Mouse (Mus musculus) layer of hippocampus, postnatal 36 days (tissue): ENCODE measurements at regions not wholly inside any gene's neighbourhood (a gene's known extent, or its start where the extent isn't known, plus 50 kb on each side); places are given as distances from the start of the nearest gene placed in this dataset.

Experiments
- DNase-seq, 2 experiments: peaks; one replicate each; pipeline ENCODE4 v3.0.0; 2022

DNA sequence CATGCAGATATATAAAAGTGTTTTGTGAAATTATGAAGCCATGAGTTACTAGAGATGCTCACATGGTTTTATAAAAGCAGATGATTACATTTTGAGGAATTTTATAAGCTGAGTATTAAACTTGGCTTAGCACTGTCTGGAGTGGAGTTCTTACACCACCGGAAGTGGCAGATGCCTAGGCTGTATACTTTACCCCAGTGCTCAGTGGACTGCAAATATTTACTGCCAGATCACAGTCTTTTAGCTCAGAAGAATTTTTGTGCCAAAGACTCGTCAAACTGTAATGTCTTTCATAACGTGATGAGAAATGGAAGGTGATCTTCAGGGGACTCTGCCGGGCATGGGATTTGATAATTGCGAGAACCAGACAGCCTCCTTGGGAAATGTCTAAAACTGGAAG lies 136.1 kb upstream of the 9330182O14Rik start:
- DNase-seq, result no peak

GRCm38 (mm10) chr15:40000022-40000421 lies 134.1 kb upstream of the 9330182O14Rik start:
- DNase-seq, result no peak

DNA sequence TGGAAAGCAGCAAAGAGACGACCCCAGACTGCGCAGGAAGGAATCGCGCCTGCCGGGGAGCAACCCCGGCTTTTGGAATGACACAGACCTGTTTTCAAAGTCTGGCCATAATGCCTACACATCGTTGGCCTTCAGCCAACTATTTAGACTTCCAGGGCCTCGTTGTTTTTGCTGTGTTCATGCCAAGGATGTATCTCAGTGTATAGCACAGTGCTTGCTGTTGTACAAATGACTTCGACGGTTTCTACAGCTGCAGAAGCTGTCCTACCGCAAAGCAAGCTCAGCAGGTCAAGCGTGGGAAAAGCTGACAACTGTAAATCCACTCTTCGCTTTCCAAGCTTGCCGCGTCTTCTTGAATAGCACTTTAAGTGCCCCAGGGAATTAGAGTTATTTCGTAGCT lies 129.1 kb upstream of the 9330182O14Rik start:
- no peak for DNase-seq

GRCm38 (mm10) chr15:40007844-40008243 lies 126.3 kb upstream of the 9330182O14Rik start:
- no peak for DNase-seq

GRCm38 (mm10) chr15:40013833-40014232 lies 120.3 kb upstream of the 9330182O14Rik start:
- no peak for DNase-seq

DNA sequence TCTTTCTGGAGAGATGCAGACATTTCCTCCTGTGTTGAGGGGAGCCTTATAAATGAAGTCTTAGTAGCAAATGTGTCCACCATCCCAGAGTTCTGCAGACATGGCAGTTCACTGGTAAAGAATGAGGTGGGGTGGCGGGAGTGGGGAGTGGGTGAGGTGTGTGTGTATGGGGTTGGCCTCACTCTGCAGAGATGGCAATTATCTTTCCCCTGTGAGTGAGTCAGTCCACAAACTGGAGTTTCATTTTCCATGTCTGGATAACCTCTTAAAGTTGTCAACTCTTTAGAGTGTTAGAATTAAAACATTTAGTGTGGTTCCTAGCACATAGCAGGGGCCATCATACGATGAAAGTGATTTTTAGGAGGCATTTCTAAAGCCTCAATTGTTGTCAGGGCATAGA lies 117.1 kb upstream of the 9330182O14Rik start:
- no peak for DNase-seq

DNA sequence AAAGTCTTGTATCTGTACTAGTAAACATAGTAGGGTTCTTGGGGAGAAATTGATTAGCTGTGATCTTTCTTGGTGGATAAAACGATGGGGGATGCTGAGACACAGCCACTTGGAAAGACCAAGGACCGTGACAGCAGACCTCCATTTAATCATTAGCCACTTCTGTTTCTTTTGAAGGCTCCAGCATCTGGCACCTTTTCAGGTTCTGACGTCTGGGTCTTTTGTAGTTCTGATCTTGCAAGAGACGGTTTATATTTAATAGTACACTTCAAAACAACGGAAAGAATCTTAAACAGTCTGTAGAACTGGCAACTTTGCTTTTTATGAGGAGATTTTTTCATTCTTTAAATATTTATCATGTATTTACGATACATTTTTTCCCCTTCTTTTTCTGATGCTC lies 116.6 kb upstream of the 9330182O14Rik start:
- DNase-seq, result no peak

- no peak for DNase-seq
These were observed 115.9 kb upstream of the 9330182O14Rik start for GRCm38 (mm10) chr15:40018047-40018791.

GRCm38 (mm10) chr15:40018792-40019151 lies 115.4 kb upstream of the 9330182O14Rik start:
- DNase-seq, result no peak

- DNase-seq, result no peak
These were observed 114.9 kb upstream of the 9330182O14Rik start for GRCm38 (mm10) chr15:40019226-40019625.

- DNase-seq, result no peak
These were observed 114.1 kb upstream of the 9330182O14Rik start for GRCm38 (mm10) chr15:40020097-40020496.

DNA sequence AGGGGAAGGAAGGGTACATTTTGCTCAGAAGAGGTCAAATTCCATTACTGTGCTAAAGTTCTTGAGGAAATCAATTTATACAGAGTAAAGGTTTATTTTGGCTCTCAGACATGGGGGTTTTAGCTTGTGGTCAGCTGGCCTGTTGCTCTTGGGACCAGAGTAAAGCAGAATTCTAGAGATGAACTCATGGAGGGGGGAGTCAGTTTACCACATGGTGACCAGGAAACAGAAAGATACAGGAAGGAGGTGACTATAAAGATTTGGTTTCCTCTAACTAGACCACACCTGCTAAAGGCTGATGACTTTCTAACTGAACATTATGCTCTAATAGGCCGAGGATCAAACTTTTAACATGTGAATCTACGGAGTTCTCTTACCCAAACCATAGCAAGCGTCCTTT lies 113.5 kb upstream of the 9330182O14Rik start:
- no peak for DNase-seq

DNA sequence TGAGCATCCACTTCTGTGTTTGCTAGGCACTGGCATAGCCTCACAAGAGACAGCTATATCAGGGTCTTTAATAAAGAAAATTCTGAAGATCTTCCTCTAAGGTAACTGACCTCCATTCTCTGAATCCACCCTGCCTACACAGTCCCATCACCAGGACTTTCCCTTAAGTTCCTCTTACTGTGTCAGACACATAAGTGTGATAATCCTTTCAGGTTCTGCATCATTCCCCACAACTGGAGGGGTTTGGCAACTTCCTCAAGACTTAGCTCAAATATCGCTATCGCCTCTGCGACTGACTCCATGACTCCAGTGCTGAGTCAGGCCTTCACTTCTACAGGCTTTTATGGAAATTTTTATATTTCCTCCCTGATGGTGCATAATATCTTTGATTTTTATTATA lies 111.0 kb upstream of the 9330182O14Rik start:
- DNase-seq, result no peak

DNA sequence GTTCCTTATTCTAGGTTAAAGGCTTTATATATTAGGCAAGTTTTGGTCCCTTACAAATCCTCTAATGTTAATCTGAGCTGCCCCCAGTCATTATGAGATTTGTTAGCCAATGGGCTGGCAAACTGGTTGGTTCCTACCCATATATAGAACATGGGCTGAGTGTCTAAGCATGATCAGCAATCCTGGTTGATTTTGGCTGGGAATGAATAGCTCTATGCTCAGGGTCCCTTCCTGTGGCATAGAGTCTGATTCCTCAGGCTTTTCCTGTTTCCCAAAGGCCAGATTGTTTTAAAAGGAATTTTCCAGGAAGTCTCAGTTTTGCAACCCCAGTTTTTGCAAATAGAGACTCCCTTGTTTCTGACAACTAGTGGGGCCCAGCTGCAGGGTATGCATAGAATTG lies 102.1 kb upstream of the 9330182O14Rik start:
- DNase-seq, result no peak

- DNase-seq, result no peak
These were observed 98.0 kb upstream of the 9330182O14Rik start for GRCm38 (mm10) chr15:40036181-40036580.

- DNase-seq, result no peak
These were observed 96.9 kb upstream of the 9330182O14Rik start for GRCm38 (mm10) chr15:40037266-40037665.

GRCm38 (mm10) chr15:40046219-40046618 lies 87.9 kb upstream of the 9330182O14Rik start:
- no peak for DNase-seq

DNA sequence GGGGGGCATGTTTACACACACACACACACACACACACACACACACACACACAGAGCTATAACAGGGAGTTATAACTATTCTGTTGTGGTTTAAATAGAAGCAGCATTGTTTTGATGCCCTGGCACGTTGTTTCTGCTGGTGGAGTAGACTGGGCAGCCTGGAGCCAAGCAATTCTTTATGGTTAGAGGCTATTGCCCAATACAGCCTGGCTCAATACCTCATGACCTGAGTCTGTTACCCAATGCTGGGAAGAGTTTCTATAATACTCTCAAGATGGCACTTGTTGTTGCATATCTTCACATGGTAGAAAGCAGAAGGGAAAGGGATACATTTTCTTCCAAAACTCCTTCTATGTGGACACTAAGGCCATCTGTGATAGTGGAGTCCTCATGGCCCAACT lies 87.1 kb upstream of the 9330182O14Rik start:
- no peak for DNase-seq

DNA sequence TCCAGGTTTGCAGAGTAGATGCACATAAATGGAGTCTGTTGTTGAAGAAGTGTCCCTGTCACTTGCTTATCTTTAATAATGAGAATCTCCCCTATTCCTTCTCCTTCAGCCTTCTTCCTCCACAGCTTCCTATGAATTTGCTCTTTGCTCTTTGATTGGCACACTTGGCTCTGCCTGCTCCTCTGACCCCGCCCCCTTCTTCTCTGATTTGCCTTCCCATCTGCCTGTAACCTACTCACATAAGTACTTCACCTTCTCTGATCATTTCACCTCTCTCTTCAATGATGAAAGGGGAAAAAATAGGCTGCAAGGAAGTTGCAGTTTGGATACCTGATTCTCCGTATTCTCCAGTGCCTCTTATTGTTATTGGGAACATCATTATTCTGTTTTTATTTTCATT lies 66.1 kb upstream of the 9330182O14Rik start:
- no peak for DNase-seq

- DNase-seq, result peak in 1 of 2 experiments; percentile 9
These were observed 58.8 kb upstream of the 9330182O14Rik start for GRCm38 (mm10) chr15:40075334-40075893.

DNA sequence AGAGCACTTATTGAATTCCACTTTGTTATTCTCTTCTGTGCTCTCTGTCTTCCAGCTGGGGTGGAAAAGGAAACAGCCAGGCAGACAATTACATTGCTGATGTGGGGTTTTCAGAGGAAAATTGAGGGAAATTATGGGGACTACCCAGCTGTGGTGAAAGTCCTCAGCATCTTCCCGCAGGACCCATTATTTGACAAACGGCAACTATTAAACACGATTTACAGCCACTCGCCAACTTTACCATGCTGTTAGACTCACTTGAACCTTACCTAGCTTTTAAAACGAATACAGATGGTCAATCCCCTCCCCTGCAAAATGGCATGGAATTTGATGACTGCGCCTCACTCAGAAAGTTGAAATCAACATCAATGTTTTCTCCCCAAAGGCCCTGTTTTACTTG lies 54.3 kb upstream of the 9330182O14Rik start:
- DNase-seq, result no peak
